Mouse (Mus musculus): Measurements from ENCODE around the gene Vmn1r22. TPM values are rescaled to one million over a fixed set of nuclear protein-coding genes. Genes with fewer than 3 reads are reported as not detected.
"Not testable (repeated sequence)": the region's sequence is repeated elsewhere in the genome, so short reads cannot be mapped to it uniquely, and the experiment has no call there.

Vmn1r22 gene
- not detected for total RNA-seq (2021)

DNA sequence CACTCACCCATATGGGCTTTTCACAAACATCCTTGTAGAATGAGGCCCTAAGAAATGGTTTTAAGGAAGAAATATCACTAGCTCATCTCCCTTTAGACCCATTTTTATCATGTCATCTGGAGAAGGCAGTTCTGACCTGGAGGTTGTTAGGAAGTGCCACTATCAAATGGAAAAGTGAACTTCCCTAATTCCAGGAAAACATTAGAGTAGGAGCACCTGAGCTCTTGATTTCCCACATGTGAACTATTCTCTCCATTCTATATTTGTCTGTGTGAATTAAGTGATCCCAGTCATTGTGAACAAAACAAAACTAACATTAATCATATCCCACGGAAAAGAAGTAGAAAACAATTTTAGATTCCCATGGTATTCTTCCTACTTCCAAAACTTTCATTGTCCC, at the start of gene Vmn1r22:
Vmn1r22 (minus strand) TSS at position 101 of the 400 bp plus-strand sequence.
- no peak for DNase-seq
- intact Hi-C loops (cut with DNase I), result no loop called here

DNA sequence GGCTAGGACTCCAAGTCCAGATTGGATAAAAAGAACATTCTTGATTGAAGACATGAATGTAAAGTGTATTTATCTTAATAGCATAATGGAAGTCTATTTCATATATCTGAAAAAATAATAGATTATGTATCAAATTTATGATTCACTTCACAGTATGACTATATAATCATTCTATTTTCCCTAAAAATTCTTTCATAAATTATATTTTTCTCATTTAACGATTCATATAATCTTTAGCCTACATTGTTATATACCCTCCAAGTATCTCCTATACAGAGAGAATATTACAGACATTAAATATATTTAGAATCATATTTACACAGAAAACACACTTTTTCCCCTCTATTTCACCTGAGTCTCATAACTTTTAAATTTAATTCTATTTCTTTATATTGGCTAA, 18.9 kb upstream of the Vmn1r22 start, which contains the start of gene Vmn1r23:
Vmn1r23 (minus strand) TSS at position 101 of the 400 bp plus-strand sequence.
- intact Hi-C loops (cut with DNase I), result no loop called here
- DNase-seq, result no peak

DNA sequence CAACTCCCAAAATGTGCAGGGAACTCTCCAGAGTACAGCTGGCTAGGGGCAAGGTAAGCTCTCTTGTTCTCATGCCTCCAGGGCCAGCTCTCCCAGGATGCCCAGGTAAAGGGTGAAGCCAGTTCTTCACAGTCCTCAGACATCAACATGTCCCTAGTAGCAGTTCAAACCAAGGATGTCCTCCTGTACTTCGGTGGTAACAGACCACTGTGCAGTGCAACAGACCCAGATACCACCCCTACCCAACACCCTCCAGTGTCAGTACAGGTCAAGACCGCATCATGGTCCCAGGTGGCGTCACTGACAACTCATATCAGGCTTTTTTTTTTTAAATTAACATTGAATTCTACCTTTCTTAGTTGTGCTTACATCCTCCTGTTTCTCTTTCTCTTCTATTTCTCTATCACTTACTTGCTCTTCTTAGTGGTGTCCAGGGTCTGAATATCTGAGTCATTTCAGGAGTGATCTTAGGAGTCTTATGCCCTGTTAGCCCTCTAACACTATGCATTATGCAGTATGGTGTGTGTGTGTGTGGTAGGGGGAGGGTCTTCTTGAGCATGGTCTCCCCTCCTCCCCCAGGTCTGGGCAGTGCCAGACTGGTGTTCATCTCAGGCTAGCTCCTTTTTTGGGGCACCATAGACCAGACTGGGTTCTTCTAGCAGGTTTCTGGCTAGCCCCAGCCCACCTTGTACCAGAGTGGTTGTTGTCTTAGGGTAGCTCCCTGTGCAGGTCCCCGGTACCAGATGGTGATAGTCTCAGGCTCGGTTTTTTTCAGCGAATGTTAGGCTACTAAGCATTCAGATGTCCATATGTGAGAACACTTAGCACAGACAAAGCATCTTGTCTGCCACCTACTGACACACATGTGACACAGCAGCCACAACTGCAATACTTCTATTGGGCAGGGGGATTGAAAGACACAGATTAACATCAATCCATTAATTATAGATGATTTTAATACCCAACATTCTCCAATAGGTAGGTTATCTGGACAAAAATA, 48.5 kb downstream of the Vmn1r22 start:
- DNase-seq, result peak in 1 of 2 experiments; percentile 20
- intact Hi-C loops (cut with DNase I), result loop anchor here (1.0 kb wide), 2 partner anchors 116 to 250 kb away; no protein-coding TSS in a partner anchor

DNA sequence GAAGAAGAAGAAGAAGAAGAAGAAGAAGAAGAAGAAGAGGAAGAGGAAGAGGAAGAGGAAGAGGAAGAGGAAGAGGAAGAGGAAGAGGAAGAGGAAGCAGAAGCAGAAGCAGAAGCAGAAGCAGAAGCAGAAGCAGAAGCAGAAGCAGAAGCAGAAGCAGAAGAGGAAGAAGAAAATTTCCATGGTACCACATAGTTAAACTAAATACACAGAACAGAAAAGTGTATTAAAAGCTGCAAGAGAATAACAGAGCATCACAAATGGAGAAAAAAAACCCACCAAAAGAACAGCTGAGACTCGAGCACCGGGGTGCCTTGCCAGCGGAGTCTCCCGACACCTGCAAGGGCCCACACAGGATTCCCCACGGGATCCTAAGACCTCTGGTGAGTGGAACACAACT, 56.7 kb downstream of the Vmn1r22 start:
- intact Hi-C loops (cut with DNase I); DNase-seq: not testable (repeated sequence)

DNA sequence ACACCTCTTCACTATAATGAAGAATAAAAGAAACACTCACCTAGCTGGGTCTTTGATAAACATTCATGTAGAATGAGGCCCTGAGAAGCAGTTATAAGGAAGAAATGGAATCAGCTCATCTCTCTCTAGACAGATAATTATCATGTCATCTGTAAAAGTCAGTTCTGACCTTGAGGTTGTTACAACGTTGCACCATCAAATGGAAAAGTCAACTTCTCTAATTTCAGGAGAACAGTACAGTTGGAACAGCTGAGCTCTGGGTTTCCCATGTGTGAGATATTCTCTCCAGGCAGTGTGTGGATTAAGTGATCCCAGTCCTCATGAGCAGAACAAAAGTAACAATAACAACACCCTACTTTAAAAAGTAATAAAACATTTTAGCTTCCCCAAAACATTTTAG, 57.5 kb downstream of the Vmn1r22 start, which contains the start of gene Vmn1r21:
Vmn1r21 (minus strand) TSS at position 58 of the 400 bp plus-strand sequence.
- no peak for DNase-seq
- intact Hi-C loops (cut with DNase I), result no loop called here

Other genes starting within 250 kb of the Vmn1r22 start
- 10 to 100 TPM; 22.6 to 23.5 TPM for gene Pyurf, start 215.9 kb downstream of the Vmn1r22 start, total RNA-seq (2021)
- 10 to 100 TPM; 13.3 to 13.9 TPM for gene Lancl2, start 205.5 kb downstream of the Vmn1r22 start, total RNA-seq (2021)
- 10 to 100 TPM; 18.9 to 20.3 TPM for gene Vopp1, start 82.9 kb downstream of the Vmn1r22 start, total RNA-seq (2021)
- gene Vmn1r21, start 57.7 kb downstream of the Vmn1r22 start, total RNA-seq (2021), result not detected
- gene Vmn1r23, start 18.8 kb upstream of the Vmn1r22 start, total RNA-seq (2021), result not detected
- not detected for gene Vmn1r24, start 53.5 kb upstream of the Vmn1r22 start, total RNA-seq (2021)
- gene Vmn1r25, start 72.8 kb upstream of the Vmn1r22 start, total RNA-seq (2021), result not detected
- not detected for gene Vmn1r26, start 107.1 kb upstream of the Vmn1r22 start, total RNA-seq (2021)

All from heart, postnatal 36 days (tissue).